Mouse (Mus musculus) WW6 (cell line): ENCODE data around the gene Agpat3.

ENCODE experiments used
- DNase-seq: peaks from one replicate; pipeline ENCODE4 v3.0.0-alpha.2; 2013; ENCODE audit warnings: low read depth, low spot score

Gene Agpat3

GRCm38 (mm10) chr10:78351887-78352665 is at the start of gene Agpat3:
Gene Agpat3 (minus strand): TSS chr10:78352489.
- no peak for DNase-seq

- DNase-seq = no peak
Measured at GRCm38 (mm10) chr10:78401127-78401526, 48.8 kb upstream of the Agpat3 start.

- no peak for DNase-seq
Measured at GRCm38 (mm10) chr10:78399090-78399657, 46.9 kb upstream of the Agpat3 start.

- DNase-seq = no peak
Measured at GRCm38 (mm10) chr10:78396625-78396885, 44.3 kb upstream of the Agpat3 start.

- peak; percentile 88 for DNase-seq
Measured at GRCm38 (mm10) chr10:78395819-78396624, 43.7 kb upstream of the Agpat3 start.

- no peak for DNase-seq
Measured at GRCm38 (mm10) chr10:78395377-78395776, 43.1 kb upstream of the Agpat3 start.

- DNase-seq = peak; percentile 56
Measured at GRCm38 (mm10) chr10:78392072-78392471, 39.8 kb upstream of the Agpat3 start.

- DNase-seq = no peak
Measured at GRCm38 (mm10) chr10:78390982-78391470, 38.7 kb upstream of the Agpat3 start.

DNA sequence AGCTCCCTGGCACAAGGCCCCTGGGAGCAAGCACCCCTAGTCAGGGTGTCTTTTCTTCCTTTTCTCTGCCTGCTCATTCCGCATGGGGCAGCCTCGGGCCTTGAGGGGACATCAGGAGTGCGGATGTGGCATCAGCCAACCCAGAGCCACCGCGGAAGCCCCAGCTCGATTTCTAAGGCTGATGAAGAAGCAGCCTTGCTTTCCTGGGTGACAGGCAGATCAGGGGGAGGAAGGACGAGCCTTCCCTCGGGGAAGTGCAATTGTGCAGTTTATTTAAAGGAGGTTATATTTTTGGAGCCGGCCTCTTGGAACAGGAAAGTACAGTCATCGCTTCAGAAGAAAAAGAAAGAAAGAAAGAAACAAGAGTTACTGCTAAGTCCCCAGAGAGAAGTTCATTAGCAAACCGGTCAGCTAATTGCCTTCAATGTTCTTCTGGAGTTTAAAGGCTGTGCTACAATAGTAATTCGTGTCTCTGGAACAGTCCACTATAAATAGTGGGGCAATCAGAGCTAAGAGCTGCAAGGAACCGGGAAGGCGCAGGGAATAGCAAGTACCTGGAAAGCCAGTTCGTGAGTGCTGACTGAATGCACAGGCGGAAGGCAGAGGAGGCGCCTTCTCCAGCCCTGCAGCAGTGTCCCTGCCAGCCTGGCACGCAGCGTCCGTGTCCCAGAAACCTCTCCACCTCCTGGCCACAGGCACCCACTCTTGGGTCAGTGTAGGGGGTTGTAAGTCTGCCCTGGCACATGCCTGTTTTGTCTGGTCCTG is 36.1 kb upstream of the Agpat3 start:
- no peak for DNase-seq

- DNase-seq = no peak
Measured at GRCm38 (mm10) chr10:78385520-78385919, 33.2 kb upstream of the Agpat3 start.

DNA sequence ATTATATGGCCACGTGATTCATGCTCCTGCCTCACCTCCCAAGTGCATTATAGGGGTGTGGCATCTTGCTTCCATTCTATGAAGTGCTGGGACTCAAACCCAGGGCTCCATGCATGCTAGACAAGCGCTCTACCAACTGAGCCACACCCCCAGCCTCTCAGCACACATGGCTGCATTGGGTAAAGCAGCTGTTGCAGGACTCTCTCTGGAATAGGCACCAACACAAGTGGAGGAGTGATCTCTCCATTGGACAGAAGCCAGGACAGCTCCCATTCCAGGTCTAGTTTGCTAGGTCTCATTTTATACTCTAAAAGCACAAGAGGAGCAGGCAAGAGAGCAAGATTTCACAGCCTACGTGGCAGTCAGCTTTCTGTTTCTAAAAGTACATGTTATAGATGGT is 31.3 kb upstream of the Agpat3 start:
- no peak for DNase-seq

GRCm38 (mm10) chr10:78378516-78378915 is 26.2 kb upstream of the Agpat3 start:
- no peak for DNase-seq

DNA sequence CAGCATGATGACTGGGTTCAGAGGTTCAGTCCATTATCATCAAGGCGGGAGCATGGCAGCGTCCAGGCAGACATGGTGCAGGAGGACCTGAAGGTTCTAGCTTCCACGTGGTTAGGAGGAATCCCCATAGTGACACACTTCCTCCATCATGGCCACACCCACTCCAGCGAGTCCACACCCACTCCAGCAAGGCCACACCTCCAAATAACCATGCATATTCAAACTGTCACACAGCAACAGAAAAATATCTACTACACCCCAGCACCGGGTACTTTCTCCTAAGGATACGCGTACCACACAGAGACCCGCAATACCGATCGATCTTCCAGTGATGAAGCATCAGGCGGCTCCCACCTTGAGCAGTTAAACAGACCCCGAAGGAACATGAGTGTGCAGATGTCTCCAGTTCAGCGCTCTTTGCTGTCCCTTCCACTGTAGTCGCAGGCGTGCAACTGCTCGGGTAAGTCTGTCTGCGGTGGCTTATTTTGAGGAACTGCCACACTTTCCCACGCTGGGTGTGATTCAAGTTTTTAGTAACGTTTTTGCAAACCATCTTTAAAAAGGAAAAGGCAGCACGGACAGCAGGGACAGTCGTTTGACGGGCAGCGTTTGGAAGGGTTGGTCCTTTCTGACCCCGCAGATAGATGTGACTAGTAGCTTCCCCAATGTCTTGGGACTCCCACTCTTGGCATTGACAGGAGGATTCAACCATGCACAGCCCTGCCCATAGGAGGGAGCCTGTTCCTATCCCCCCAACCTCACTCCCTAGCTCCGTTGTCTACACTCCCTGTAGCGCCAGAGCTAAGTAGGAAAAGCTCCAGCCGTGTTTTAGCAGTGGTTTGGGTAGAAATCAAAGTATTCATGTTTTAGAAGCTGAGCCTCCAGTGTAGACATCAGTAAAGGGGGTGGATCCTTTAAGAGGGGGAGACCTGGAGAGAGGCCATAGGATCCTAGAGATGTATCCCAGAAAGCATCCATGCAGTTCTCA is 20.7 kb upstream of the Agpat3 start:
- DNase-seq = no peak

DNA sequence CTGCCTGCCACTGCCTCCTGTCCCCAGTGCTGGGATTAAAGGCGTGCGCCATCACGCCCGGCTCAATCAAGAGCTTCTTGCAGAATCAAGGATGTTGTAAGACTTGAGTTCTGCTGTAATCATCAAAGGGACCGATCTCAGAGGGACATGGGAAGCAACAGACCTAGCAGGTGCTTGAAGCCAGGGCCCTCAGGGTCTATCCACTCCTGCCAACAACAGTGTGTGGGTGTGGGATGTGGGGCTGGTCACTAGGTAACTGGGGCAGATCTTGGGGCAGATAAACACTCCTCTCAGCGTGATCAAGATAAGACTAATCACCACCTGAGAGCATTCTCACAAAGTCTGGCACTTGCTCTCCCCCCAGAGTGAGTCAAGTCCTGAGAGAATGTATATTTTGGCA is 19.5 kb upstream of the Agpat3 start:
- no peak for DNase-seq

GRCm38 (mm10) chr10:78367586-78367985 is 15.3 kb upstream of the Agpat3 start:
- DNase-seq = no peak

DNA sequence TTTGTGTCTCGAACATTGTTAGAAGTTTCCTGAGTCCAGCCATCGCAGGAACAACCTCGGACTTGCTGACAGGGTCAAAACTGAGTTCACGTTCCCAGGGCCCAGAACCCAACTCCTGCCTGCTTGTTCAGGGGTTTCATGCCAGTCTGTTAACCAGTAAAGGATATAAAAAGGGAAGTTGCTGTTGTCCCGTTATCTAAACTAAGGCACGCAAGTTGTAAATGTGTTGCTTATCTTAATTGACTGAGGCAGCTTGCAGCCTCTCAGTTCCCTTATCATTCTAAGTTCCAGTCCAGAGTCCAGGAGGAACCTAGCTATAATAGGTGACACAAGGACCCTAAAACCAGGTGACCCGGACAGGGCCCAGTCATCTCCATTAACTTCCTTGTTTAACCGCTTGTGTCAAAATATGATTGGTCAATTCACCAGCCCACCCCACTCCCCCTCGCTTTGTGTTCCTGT is 14.6 kb upstream of the Agpat3 start:
- no peak for DNase-seq

GRCm38 (mm10) chr10:78366195-78366834 is 14.0 kb upstream of the Agpat3 start:
- no peak for DNase-seq

- no peak for DNase-seq
Measured at GRCm38 (mm10) chr10:78365555-78365954, 13.3 kb upstream of the Agpat3 start.

DNA sequence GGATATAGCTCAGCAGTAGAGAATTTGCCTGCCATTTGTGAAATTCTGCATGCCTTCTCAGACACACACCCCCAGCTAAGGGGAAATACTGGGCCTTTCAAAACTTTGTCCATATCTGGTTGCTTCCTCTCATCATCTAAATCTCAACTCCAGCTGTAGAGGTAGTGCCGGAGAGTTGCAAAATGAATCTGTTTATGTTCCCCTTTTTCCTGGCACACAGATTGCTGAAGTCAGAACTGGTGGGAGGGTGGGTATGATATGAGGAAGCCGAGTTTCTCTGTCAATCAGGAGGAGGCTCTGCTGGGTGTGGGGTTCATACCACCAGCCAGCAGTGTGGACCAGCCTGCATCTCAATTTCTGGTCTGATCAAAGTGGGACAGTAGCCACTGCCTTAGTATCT is 11.8 kb upstream of the Agpat3 start:
- DNase-seq = no peak

- DNase-seq = no peak
Measured at GRCm38 (mm10) chr10:78363366-78363765, 11.1 kb upstream of the Agpat3 start.
